Mouse (Mus musculus) urinary bladder, postnatal 0 days (tissue): ENCODE measurements around the gene Tat. TPM values are rescaled to one million over a fixed set of nuclear protein-coding genes. Genes with fewer than 3 reads are reported as not detected.

Experiments
- polyA plus RNA-seq: library from polyadenylated mRNA; unstranded; fragments of >200 nt; fragmentation: Nextera tagmentation; extraction: Ambion mirVana; gene quantifications from 2 replicates; pipeline ENCODE4 v1.2.1, GENCODE M21; 2015

The Tat gene
- 0.17 and 0.27 TPM in 2 replicates for polyA plus RNA-seq

GRCm38 (mm10) chr8:109990224-109990623, at the start of gene Tat:
Tat (plus strand) TSS chr8:109990437.

GRCm38 (mm10) chr8:109961693-109962367, 28.4 kb upstream of the Tat start, which contains the start of gene Marveld3:
Marveld3 (minus strand) TSS chr8:109962203.

GRCm38 (mm10) chr8:110039659-110040058, 49.4 kb downstream of the Tat start, which contains the start of gene Chst4:
Chst4 (minus strand) TSS chr8:110039740.

Other genes with a start within 250 kb of the Tat start
- gene Ap1g1, start 211.9 kb upstream of the Tat start, polyA plus RNA-seq, result 20.5 and 23.7 TPM in 2 replicates
- 1.0 and 1.6 TPM in 2 replicates for gene Phlpp2, start 121.9 kb upstream of the Tat start, polyA plus RNA-seq
- 8.1 and 9.8 TPM in 2 replicates for gene Marveld3, start 28.2 kb upstream of the Tat start, polyA plus RNA-seq
- 2.0 and 2.1 TPM in 2 replicates for gene Chst4, start 49.3 kb downstream of the Tat start, polyA plus RNA-seq
- gene Zfp612, start 89.3 kb downstream of the Tat start, polyA plus RNA-seq, result 3.1 and 3.2 TPM in 2 replicates
- not detected in 2 replicates for gene Gm21964, start 110.8 kb downstream of the Tat start, polyA plus RNA-seq
- not detected in 2 replicates for gene Gm17720, start 112.3 kb downstream of the Tat start, polyA plus RNA-seq
- not detected in 2 replicates for gene Calb2, start 177.8 kb downstream of the Tat start, polyA plus RNA-seq
- gene Cmtr2, start 225.2 kb downstream of the Tat start, polyA plus RNA-seq, result 3.8 and 4.0 TPM in 2 replicates